Mouse (Mus musculus): Measurements from ENCODE around the gene Defa34. TPM values are rescaled to one million over a fixed set of nuclear protein-coding genes. Genes with fewer than 3 reads are reported as not detected.
"Not testable (repeated sequence)": the region's sequence is repeated elsewhere in the genome, so short reads cannot be mapped to it uniquely, and the experiment has no call there.

Defa34 gene
- polyA plus RNA-seq (2015; fragmentation: Nextera tagmentation; extraction: Ambion mirVana), result not detected in 2 replicates

- ATAC-seq (ENCODE audit: low FRiP score), result not testable (repeated sequence)
- no CpG with 5 or more reads among the region's 1 CpGs for WGBS
Observed at GRCm38 (mm10) chr8:21665497-21665896, at the start of gene Defa34. TSS of gene Defa34 (plus strand) at chr8:21665797.

GRCm38 (mm10) chr8:21617883-21618282 is 47.7 kb upstream of the Defa34 start, which contains the start of gene Defa26:
TSS of gene Defa26 (plus strand) at chr8:21618183.
- not testable (repeated sequence) for H3K9me3 ChIP-seq (replicated peaks); H3K4me3 ChIP-seq (replicated peaks)

More at GRCm38 (mm10) chr8:21665497-21665896, at the start of gene Defa34:
- H3K4me2 ChIP-seq; H3K27ac ChIP-seq (replicated peaks); H3K36me3 ChIP-seq; H3K4me3 ChIP-seq (replicated peaks); H3K4me1 ChIP-seq; H3K9me3 ChIP-seq (replicated peaks); H3K27me3 ChIP-seq (replicated peaks); H3K9ac ChIP-seq (replicated peaks): not testable (repeated sequence)

GRCm38 (mm10) chr8:21655480-21655879 is 10.1 kb upstream of the Defa34 start, which contains the start of gene Defa17:
TSS of gene Defa17 (plus strand) at chr8:21655780.
- H3K4me2 ChIP-seq; ATAC-seq (ENCODE audit: low FRiP score); H3K27me3 ChIP-seq (replicated peaks); H3K9ac ChIP-seq (replicated peaks); H3K4me1 ChIP-seq; H3K36me3 ChIP-seq; H3K9me3 ChIP-seq (replicated peaks); H3K4me3 ChIP-seq (replicated peaks); H3K27ac ChIP-seq (replicated peaks): not testable (repeated sequence)
- WGBS, result 88% methylated on average over 1 of the region's 2 CpGs

More at GRCm38 (mm10) chr8:21617883-21618282, 47.7 kb upstream of the Defa34 start, which contains the start of gene Defa26:
- WGBS, result 100% methylated on average over 1 of the region's 1 CpGs
- H3K27me3 ChIP-seq (replicated peaks); H3K36me3 ChIP-seq; H3K4me1 ChIP-seq; H3K27ac ChIP-seq (replicated peaks); H3K4me2 ChIP-seq; ATAC-seq (ENCODE audit: low FRiP score); H3K9ac ChIP-seq (replicated peaks): not testable (repeated sequence)

- not testable (repeated sequence) for H3K27me3 ChIP-seq (replicated peaks); H3K4me1 ChIP-seq; H3K4me2 ChIP-seq; H3K36me3 ChIP-seq; ATAC-seq (ENCODE audit: low FRiP score); H3K27ac ChIP-seq (replicated peaks); H3K9me3 ChIP-seq (replicated peaks); H3K9ac ChIP-seq (replicated peaks); H3K4me3 ChIP-seq (replicated peaks)
- 68% methylated on average over 2 of the region's 2 CpGs for WGBS
Observed at GRCm38 (mm10) chr8:21703545-21703944, 37.9 kb downstream of the Defa34 start, which contains the start of gene AY761184. TSS of gene AY761184 (minus strand) at chr8:21703645.

Other genes with a start within 250 kb of the Defa34 start
- not detected in 2 replicates for gene Defa36, start 238.4 kb upstream of the Defa34 start, polyA plus RNA-seq (2015; fragmentation: Nextera tagmentation; extraction: Ambion mirVana)
- gene Gm7849, start 209.2 kb upstream of the Defa34 start, polyA plus RNA-seq (2015; fragmentation: Nextera tagmentation; extraction: Ambion mirVana), result not detected in 2 replicates
- not detected in 2 replicates for gene Defa20, start 156.5 kb upstream of the Defa34 start, polyA plus RNA-seq (2015; fragmentation: Nextera tagmentation; extraction: Ambion mirVana)
- not detected in 2 replicates for gene Defa32, start 136.8 kb upstream of the Defa34 start, polyA plus RNA-seq (2015; fragmentation: Nextera tagmentation; extraction: Ambion mirVana)
- not detected in 2 replicates for gene Defa37, start 100.4 kb upstream of the Defa34 start, polyA plus RNA-seq (2015; fragmentation: Nextera tagmentation; extraction: Ambion mirVana)
- not detected in 2 replicates for gene Defa28, start 82.8 kb upstream of the Defa34 start, polyA plus RNA-seq (2015; fragmentation: Nextera tagmentation; extraction: Ambion mirVana)
- not detected in 2 replicates for gene Gm7861, start 71.3 kb upstream of the Defa34 start, polyA plus RNA-seq (2015; fragmentation: Nextera tagmentation; extraction: Ambion mirVana)
- not detected in 2 replicates for gene Defa26, start 47.6 kb upstream of the Defa34 start, polyA plus RNA-seq (2015; fragmentation: Nextera tagmentation; extraction: Ambion mirVana)
- 1.1 TPM in 1 of 2 replicates, not detected in the other for gene Defa17, start 10.0 kb upstream of the Defa34 start, polyA plus RNA-seq (2015; fragmentation: Nextera tagmentation; extraction: Ambion mirVana)
- not detected in 2 replicates for gene AY761184, start 37.8 kb downstream of the Defa34 start, polyA plus RNA-seq (2015; fragmentation: Nextera tagmentation; extraction: Ambion mirVana)
- 1.0 TPM in 1 of 2 replicates, not detected in the other for gene Defa24, start 68.7 kb downstream of the Defa34 start, polyA plus RNA-seq (2015; fragmentation: Nextera tagmentation; extraction: Ambion mirVana)
- not detected in 2 replicates for gene Defb50, start 157.7 kb downstream of the Defa34 start, polyA plus RNA-seq (2015; fragmentation: Nextera tagmentation; extraction: Ambion mirVana)
- not detected in 2 replicates for gene Defb2, start 174.1 kb downstream of the Defa34 start, polyA plus RNA-seq (2015; fragmentation: Nextera tagmentation; extraction: Ambion mirVana)
- gene Defb10, start 193.1 kb downstream of the Defa34 start, polyA plus RNA-seq (2015; fragmentation: Nextera tagmentation; extraction: Ambion mirVana), result not detected in 2 replicates
- not detected in 2 replicates for gene Defb9, start 219.6 kb downstream of the Defa34 start, polyA plus RNA-seq (2015; fragmentation: Nextera tagmentation; extraction: Ambion mirVana)
- gene Defb11, start 240.6 kb downstream of the Defa34 start, polyA plus RNA-seq (2015; fragmentation: Nextera tagmentation; extraction: Ambion mirVana), result not detected in 2 replicates

Measured in neural tube, embryonic 15.5 days (tissue).